Mouse (Mus musculus): Measurements from ENCODE around the gene Rab34.

Rab34 gene

GRCm38 (mm10) chr11:78211513-78211912, 23.3 kb downstream of the Rab34 start:
- no peak for DNase-seq (ENCODE audit: extremely low read depth, insufficient read length, low spot score)

DNA sequence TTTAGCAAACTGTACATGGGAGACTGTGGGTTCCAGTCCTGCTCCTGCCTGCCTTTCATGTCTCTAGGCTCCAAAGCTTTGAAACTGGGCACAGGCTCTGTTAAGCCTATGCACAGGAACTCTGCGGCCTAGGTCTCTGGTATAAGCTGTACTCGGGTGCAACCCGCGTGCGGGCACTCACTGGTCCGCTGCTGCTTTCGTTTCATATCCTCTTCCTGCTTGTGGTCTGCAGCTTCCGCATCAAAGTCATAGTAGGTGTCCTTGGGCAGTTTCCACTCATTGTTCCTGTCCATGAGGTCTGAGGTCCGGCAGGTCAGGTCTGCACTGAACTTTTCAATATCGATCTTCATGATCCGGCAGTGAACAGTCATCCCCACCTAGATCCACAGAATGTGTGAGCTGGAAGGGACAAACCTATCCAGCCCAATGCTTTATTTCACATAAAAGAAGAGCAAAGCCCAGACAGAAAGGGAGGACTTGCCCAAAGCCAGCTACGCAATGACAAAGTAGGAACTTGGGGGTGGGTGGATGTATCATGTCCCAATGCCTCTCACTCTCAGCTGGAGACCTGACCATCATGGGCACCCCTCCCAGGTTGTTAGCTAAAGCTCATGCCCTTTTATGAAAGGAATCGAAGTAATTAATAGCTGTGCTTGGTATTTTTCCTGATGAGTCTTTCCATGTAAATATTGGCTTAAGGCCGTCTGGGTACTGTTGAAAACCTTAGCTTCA, 25.0 kb downstream of the Rab34 start:
- DNase-seq (ENCODE audit: extremely low read depth, insufficient read length, low spot score) = no peak

- DNase-seq (ENCODE audit: extremely low read depth, insufficient read length, low spot score) = no peak
These were observed 27.6 kb downstream of the Rab34 start for GRCm38 (mm10) chr11:78215709-78216317.

DNA sequence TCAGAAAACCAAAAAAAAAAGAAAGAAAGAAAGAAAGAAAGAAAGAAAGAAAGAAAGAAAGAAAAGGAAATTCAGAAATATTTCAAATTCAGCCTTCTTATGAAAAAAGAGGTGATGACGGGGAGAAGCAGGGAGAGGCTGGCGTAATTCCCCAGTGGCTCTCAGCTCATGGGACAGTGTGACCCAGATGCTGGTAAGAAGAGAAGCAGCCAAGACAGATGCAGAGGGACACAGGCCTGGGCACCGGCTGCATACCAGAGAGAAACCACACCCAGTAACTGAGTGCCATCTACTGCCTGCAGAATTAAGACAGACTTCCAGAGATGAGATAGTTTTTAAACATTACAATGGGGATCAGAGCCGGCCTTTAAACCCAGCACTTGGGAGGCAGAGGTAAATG, 35.4 kb downstream of the Rab34 start:
- DNase-seq (ENCODE audit: extremely low read depth, insufficient read length, low spot score) = no peak

- no peak for DNase-seq (ENCODE audit: extremely low read depth, insufficient read length, low spot score)
These were observed 43.3 kb downstream of the Rab34 start for GRCm38 (mm10) chr11:78231518-78231917.

DNA sequence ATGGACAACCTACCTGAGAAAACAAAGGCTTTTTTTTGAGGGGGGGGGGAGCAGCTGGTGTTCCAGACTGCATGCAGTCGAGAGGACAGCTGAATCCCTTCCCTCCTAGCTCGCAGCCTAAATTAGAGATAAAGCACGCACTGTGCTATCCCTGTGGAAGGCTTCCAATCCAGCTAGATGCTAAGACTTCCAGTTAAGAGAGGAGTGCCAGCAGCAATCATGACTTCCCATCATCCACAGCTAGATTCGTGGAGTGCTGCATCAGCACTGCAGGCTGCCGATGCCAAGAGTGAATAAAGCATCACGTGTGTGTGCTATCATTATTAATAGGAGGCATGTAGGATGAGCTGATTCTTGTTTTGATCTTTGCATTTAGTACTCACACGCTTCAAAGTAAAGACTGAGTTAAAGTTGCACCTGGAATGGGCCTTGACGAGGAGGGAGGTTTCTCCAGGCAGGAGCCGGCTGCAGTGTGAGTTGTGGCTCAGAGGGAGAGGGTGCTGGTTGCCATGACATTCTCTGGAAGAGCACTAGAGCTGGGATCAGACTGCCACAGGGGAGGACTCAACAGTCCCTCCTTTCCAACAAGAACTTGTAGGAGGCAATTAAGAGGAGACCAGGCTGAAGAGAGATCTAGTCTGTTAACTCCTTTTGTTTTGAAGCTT, 52.1 kb downstream of the Rab34 start:
- no peak for DNase-seq (ENCODE audit: extremely low read depth, insufficient read length, low spot score)
